Comparison of ENCODE assay signal across 21 mouse cellular contexts in the genomic region with DNA sequence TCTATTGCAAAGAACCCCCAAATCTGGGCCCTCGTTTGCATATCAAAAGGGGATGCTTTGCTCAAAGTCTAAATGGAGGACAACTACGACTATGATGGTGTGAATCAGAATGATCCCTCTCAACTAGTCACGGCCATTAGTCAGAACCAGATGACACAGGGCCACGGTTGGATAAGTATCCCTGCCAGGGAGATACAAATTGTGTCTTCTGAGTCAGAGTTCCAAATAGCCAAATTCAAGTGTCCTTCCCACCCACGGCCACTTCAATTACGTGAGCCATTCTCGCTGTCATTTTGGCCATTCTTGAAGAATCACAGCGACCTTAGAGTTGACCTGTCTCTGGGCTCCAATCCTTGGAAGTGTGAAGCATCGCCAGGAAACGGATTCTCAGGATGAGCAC.
DNase-seq lines count a peak whose midpoint lies in the region.
"Had no signal": no experiment of that assay in that cellular context is flagged by ENCODE, and none has a peak within 500 bp of the region (broad histone marks: within the 10 kb centered on the region; RNA-seq: fewer than 3 reads in every experiment).

No protein-coding gene starts in this region.

- WGBS in limb, embryonic 10.5 days, result 87% methylated on average over 10 of the region's 10 CpGs

- no peak overlapping the region for H3K4me3 ChIP-seq in limb, embryonic 10.5 days
- H3K4me3 ChIP-seq: forebrain, embryonic 10.5 days; gastrocnemius, adult 2 months; heart, adult 2 months; heart, embryonic 10.5 days; heart, embryonic 13.5 days; hindbrain, embryonic 12.5 days; hindbrain, embryonic 15.5 days had no signal

- peaks cover 19% of the 10 kb centered on the region for H3K36me3 ChIP-seq in limb, embryonic 10.5 days
- H3K36me3 ChIP-seq: hindbrain, embryonic 12.5 days; hindbrain, embryonic 15.5 days had no signal

- H3K9me3 ChIP-seq in limb, embryonic 10.5 days (replicated peaks), result no peaks in the 10 kb centered on the region
- H3K9me3 ChIP-seq: forebrain, embryonic 10.5 days; heart, embryonic 10.5 days; heart, embryonic 13.5 days; hindbrain, embryonic 12.5 days; hindbrain, embryonic 15.5 days had no signal

- DNase-seq in adrenal gland, adult (ENCODE audit: inconsistent age in 2 of 2, low spot score in 1 of 2), result peak; percentile 30 to 85
- no peak for DNase-seq in adrenal gland, postnatal 4 days (ENCODE audit: low spot score in 2 of 2)
- DNase-seq in adrenal gland, adult 2 months, result peak; percentile 72
- DNase-seq in adrenal gland, postnatal 14 days, result peak; percentile 50
- DNase-seq in brain, adult 2 months (ENCODE audit: low read depth, low spot score), result peak; percentile 32
- no peak for DNase-seq in lung, postnatal 36 days
- DNase-seq in spleen, postnatal 36 days (ENCODE audit: low spot score in 2 of 2), result no peak
- DNase-seq in limb, embryonic 10.5 days (ENCODE audit: low spot score), result no peak
- DNase-seq: cerebellum, adult 11-12 months; cerebellum, adult 8-10 months; cerebellum, postnatal 10 days; forebrain, postnatal 0 days; gastrocnemius, adult 2 months; gastrocnemius, postnatal 14 days; heart, adult 2 months; kidney, adult 2 months had no signal

- H3K4me1 ChIP-seq in limb, embryonic 10.5 days, result no peaks in the 10 kb centered on the region; the same call in 1 of the 2 replicates
- H3K4me1 ChIP-seq: heart, embryonic 10.5 days had no signal

- no peak overlapping the region for H3K27ac ChIP-seq in limb, embryonic 10.5 days
- H3K27ac ChIP-seq: forebrain, embryonic 10.5 days; gastrocnemius, adult 2 months; heart, adult 2 months; heart, embryonic 10.5 days; heart, embryonic 13.5 days; hindbrain, embryonic 12.5 days; hindbrain, embryonic 15.5 days had no signal

- no peaks in the 10 kb centered on the region for H3K27me3 ChIP-seq in limb, embryonic 10.5 days (ENCODE audit: low read depth, poor library complexity, severe bottlenecking)
- H3K27me3 ChIP-seq: heart, embryonic 13.5 days; hindbrain, embryonic 12.5 days; hindbrain, embryonic 15.5 days had no signal

Comparison
In these comparisons a context has a peak if more than half of its experiments do, and no peak if none do; other contexts are left out.
1. DNase-seq: peak in adrenal gland, adult (2 of 2), adrenal gland, adult 2 months (single experiment), adrenal gland, postnatal 14 days (single experiment) and brain, adult 2 months (single experiment); none in adrenal gland, postnatal 4 days (0 of 2), lung, postnatal 36 days (single experiment), spleen, postnatal 36 days (0 of 2) and limb, embryonic 10.5 days (single experiment).